Mouse (Mus musculus) limb, embryonic 15.5 days (tissue): Measurements from ENCODE around the gene Hoxa7. TPM values are rescaled to one million over a fixed set of nuclear protein-coding genes. Genes with fewer than 3 reads are reported as not detected.

Source experiments
- ATAC-seq: fragments of 200-750 bp; cut with Nextera tagmentation; 2 replicates; pipeline ENCODE4 v1.8.0; 2017; ENCODE audit warnings: low read depth, moderate TSS enrichment; ENCODE audit not compliant: insufficient number of reproducible peaks, low FRiP score, low TSS enrichment
- H3K27ac ChIP-seq: fragments of 300-500 bp; sonication (generic); 2 replicates; pipeline ENCODE4 v1.5.1; 2015; ENCODE audit warnings: moderate library complexity, mild to moderate bottlenecking, inconsistent platforms
- H3K27me3 ChIP-seq: fragments of 300-500 bp; sonication (generic); 2 replicates; pipeline ENCODE4 v1.6.1; 2015; ENCODE audit warnings: inconsistent platforms
- H3K36me3 ChIP-seq: fragments of 300-500 bp; sonication (generic); 2 replicates; pipeline ENCODE4 v1.6.1; 2015; ENCODE audit warnings: inconsistent platforms
- H3K4me1 ChIP-seq: fragments of 300-500 bp; sonication (generic); 2 replicates; pipeline ENCODE4 v1.6.1; 2015; ENCODE audit warnings: inconsistent platforms
- H3K4me2 ChIP-seq: fragments of 300-500 bp; sonication (generic); 2 replicates; pipeline ENCODE4 v1.6.1; 2015; ENCODE audit warnings: mild to moderate bottlenecking, inconsistent platforms
- H3K4me3 ChIP-seq: fragments of 300-500 bp; sonication (generic); 2 replicates; pipeline ENCODE4 v1.5.1; 2015; ENCODE audit warnings: mild to moderate bottlenecking, inconsistent platforms
- H3K9ac ChIP-seq: fragments of 300-500 bp; sonication (generic); 2 replicates; pipeline ENCODE4 v1.6.1; 2015; ENCODE audit warnings: inconsistent platforms
- H3K9me3 ChIP-seq: fragments of 300-500 bp; sonication (generic); 2 replicates; pipeline ENCODE4 v1.6.1; 2016; ENCODE audit warnings: inconsistent platforms
- WGBS: fragments of 180-500 bp; shearing (Covaris S2); methylation state at CpG from one replicate; pipeline ENCODE4 v1.1.7; 2015; 5-methylcytosine and 5-hydroxymethylcytosine counted together
- polyA plus RNA-seq: library from polyadenylated mRNA; unstranded; fragments of >200 nt; fragmentation: Nextera tagmentation; extraction: Ambion mirVana; gene quantifications from 2 replicates; pipeline ENCODE4 v1.2.1, GENCODE M21; 2015

Hoxa7 gene
- polyA plus RNA-seq, 1 experiment from 2014 or later = 12.0 TPM

DNA sequence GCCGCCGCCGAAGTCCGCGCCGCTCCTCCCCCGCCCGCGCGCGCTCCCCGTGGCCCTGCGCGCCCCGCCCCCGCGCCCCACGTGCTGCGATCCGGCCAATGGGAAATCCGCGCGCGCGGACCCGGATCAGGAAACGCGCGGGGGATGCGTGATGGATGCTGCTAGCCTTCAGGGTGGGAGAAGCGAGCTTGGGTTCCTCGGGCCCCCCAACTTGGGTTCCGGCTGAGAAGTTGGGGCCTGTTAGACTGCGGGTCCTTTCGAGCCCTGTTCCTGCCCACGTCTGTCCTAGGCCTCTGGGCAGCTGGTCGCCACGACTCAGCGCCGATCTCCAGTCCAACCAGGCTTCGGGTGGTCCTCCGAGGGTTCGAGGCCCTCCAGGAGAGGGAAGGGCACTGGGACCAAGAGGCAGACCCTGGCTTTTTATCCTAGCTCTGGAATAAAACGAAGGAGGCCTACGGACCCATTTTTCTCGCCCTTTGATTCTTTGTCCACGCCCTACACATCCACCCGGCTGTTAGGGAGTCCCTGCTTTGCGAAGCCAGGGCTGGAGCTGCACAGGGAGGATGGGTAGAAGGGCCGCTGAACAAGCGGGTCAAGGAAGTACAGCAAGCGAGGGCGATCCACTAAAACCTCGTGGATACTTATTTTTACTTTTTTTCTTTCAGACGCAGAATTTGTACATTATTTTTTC, 29.6 kb downstream of the Hoxa7 start:
- peak; percentile 68; the same call in 1 of the 2 replicates for ATAC-seq

DNA sequence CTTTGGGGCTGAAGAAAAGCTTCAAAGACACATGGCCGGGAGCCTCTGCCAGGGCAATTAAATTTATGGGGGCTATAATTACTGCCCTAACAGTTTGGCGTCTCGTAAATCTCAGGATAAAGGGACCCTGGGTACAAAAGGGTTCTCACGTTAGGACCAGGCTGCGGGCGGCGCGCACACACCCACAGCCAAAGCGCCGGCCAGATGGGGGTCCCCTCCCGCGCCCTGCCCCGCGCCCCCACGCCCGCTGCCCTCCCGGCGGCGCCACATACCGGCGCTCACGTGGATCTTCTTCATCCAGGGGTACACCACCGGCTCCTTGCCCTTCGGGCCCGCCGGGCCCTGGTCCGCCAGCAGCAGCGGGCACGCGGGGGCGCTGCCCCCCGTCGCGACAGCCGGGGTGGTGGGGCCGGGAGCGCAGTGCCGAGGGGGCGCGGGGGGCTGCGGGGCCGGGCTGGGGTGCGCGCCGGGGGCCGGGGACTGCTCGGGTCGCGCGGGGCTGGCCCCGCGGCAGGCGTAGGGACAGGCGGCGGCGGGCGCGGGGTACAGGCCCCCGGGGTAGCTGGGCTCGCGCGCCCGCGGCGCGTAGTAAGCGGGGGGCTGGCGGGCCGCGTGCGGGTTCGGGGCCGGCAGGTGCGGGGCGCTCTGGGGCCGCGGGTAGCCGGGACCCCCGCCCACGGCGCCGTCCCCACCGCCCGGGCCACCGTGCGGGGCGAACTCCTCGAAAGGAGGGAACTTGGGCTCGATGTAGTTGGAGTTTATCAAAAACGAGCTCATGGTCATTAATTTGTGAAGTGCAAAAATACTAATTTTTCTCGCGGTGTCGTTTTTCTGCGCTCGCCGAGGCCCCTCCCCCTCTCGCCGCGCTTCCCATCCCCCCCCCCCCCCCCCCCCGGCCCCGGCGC, 30.5 kb downstream of the Hoxa7 start, which contains the start of gene Hoxa4:
Gene Hoxa4, minus strand, starts transcription at position 848 of the 905 bp plus-strand sequence.
- Histone ChIP-seq H3K27me3 (peaks cover 84% of the 10 kb centered on the region), H3K4me3 (peak within 1 kb of the TSS; percentile 59), H3K36me3 (no peaks in the 10 kb centered on the region), H3K4me1 (peaks cover 24% of the 10 kb centered on the region), H3K27ac (peak within 1 kb of the TSS; percentile 43; the same call in 1 of the 2 replicates), H3K9me3 (no peaks in the 10 kb centered on the region), H3K4me2 (peak within 1 kb of the TSS; percentile 96), H3K9ac (peak within 1 kb of the TSS; percentile 48)
- 4% methylated on average over 50 of the region's 102 CpGs for WGBS
- ATAC-seq = no peak

More for the DNA sequence above, 29.6 kb downstream of the Hoxa7 start:
- WGBS = 2% methylated on average over 43 of the region's 55 CpGs
- Histone ChIP-seq H3K4me2 (peak overlapping the region; percentile 96), H3K36me3 (no peaks in the 10 kb centered on the region), H3K4me3 (peak overlapping the region; percentile 59), H3K9ac (peak overlapping the region; percentile 40), H3K9me3 (no peaks in the 10 kb centered on the region), H3K27me3 (peaks cover 84% of the 10 kb centered on the region), H3K27ac (peak overlapping the region; percentile 35; the same call in 1 of the 2 replicates), H3K4me1 (peaks cover 24% of the 10 kb centered on the region)

DNA sequence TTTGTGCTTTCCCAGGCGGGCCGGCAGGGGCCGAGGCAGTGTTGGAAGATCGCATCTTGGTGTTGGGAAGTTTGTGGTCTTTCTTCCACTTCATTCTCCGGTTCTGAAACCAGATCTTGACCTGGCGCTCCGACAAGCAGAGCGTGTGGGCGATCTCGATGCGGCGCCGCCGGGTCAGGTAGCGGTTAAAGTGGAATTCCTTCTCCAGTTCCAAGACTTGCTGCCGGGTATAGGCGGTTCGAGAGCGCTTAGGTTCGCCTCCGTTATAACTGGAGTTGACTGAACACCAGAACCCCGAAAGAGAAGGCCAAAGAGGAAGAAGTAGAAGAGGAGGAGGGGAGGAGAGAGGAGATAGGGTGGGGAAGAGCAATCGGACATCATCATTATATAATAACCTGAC, 31.2 kb downstream of the Hoxa7 start:
- Histone ChIP-seq H3K9me3 (no peaks in the 10 kb centered on the region), H3K4me2 (peak overlapping the region; percentile 96; the same call in 1 of the 2 replicates), H3K9ac (no peak overlapping the region), H3K27ac (no peak overlapping the region), H3K27me3 (peaks cover 87% of the 10 kb centered on the region), H3K4me3 (peak overlapping the region; percentile 59), H3K4me1 (peaks cover 26% of the 10 kb centered on the region), H3K36me3 (no peaks in the 10 kb centered on the region)
- 22% methylated on average over 23 of the region's 23 CpGs for WGBS
- ATAC-seq = no peak

DNA sequence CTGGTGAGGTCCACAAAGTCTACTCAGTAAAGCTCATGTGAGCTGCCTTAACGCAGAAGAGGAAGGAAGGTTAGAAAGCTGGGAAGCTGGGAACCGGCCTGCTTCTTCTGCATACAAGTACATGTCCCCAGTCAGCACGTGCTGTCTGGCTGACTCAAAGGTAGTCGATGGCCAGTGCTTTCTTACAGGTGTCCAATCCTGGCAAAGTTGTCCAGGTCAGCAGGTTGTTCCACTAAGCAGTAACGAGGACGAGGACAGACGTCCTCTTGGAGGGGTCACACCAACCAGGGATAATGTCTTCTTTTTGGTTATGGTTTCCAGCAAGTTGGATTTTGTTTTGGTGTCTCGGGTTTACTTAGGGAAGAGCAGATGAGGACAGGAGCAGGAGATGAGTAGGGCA, 31.7 kb downstream of the Hoxa7 start:
- ATAC-seq = no peak
- Histone ChIP-seq H3K4me2 (no peak overlapping the region), H3K27me3 (peaks cover 89% of the 10 kb centered on the region), H3K4me3 (no peak overlapping the region), H3K9me3 (no peaks in the 10 kb centered on the region), H3K27ac (no peak overlapping the region), H3K9ac (no peak overlapping the region), H3K4me1 (peaks cover 31% of the 10 kb centered on the region), H3K36me3 (no peaks in the 10 kb centered on the region)
- 54% methylated on average over 8 of the region's 8 CpGs for WGBS

DNA sequence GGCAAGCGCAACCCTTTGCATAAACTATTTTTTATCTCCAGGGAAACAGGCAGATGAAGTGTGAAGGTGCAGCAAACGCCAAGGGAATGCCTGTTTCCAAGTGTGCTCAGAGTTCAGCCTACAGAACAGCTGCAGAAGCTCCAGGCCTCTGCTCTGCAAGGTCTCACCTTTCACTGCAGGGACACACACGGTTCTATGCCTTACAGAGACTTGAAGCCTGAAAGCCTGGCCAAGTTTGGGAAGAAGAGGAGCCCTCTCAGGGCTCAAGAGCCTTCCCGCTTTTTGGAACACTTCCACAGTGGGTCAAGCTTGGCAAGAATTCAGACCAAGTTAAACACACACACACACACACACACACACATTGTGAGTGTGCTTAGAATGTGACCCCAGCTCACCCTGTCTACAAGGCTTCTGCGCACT, 32.5 kb downstream of the Hoxa7 start:
- 55% methylated on average over 5 of the region's 5 CpGs for WGBS
- H3K27me3 ChIP-seq = peaks cover 90% of the 10 kb centered on the region
- ATAC-seq = no peak

DNA sequence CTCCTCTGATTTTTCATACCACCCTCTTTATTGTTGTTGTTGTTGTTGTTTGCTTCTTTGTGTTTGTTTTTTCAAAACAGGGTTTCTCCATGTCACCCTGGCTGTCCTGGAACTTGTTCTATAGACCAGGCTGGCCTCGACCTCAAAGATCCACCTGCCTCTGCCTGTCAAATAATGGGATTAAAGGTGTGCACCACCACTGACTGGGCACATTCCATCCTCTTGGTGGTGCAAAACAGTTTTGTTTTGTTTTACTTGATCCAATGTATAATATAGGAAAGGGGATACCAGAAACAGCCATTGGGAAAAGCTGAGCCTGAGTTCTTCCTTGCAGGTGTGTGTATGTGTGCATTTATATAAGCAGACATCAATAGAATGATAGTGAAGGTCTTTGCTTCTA, 35.2 kb downstream of the Hoxa7 start:
- 70% methylated on average over 1 of the region's 1 CpGs for WGBS
- Histone ChIP-seq H3K4me1 (peaks cover 37% of the 10 kb centered on the region), H3K27ac (no peak overlapping the region), H3K4me2 (no peak overlapping the region), H3K36me3 (no peaks in the 10 kb centered on the region), H3K4me3 (no peak overlapping the region), H3K9ac (no peak overlapping the region), H3K27me3 (peaks cover 78% of the 10 kb centered on the region), H3K9me3 (no peaks in the 10 kb centered on the region)
- no peak for ATAC-seq

More for the DNA sequence above, 32.5 kb downstream of the Hoxa7 start:
- no peaks in the 10 kb centered on the region for H3K36me3 ChIP-seq
- H3K4me3 ChIP-seq = no peak overlapping the region
- peaks cover 37% of the 10 kb centered on the region for H3K4me1 ChIP-seq
- H3K27ac ChIP-seq = peak overlapping the region; percentile 27; the same call in 1 of the 2 replicates
- no peak overlapping the region for H3K4me2 ChIP-seq
- H3K9ac ChIP-seq = no peak overlapping the region
- H3K9me3 ChIP-seq = no peaks in the 10 kb centered on the region

DNA sequence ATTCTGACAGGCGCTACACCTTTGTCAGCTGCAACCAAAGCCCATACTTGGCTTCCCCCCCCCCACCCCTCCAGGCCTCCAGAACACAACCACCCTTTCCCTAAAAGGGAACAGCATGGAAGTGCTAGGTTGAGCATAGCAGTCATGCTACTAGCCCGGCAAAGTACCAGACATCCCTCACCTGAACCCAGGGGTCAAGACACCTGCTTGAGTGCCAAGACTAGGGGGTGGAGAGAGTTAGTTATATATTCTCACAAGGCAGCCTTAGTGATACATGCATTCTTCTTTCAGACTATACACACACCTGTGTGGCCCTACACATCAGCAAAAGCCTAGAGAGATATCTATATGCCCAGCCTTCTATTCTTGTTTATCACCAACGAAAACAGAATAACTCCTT, 35.8 kb downstream of the Hoxa7 start:
- H3K4me1 ChIP-seq = peaks cover 30% of the 10 kb centered on the region
- 48% methylated on average over 3 of the region's 3 CpGs for WGBS
- no peaks in the 10 kb centered on the region for H3K36me3 ChIP-seq
- ATAC-seq = no peak
- no peak overlapping the region for H3K4me3 ChIP-seq
- peaks cover 79% of the 10 kb centered on the region for H3K27me3 ChIP-seq
- H3K9me3 ChIP-seq = no peaks in the 10 kb centered on the region
- no peak overlapping the region for H3K27ac ChIP-seq
- no peak overlapping the region for H3K9ac ChIP-seq
- H3K4me2 ChIP-seq = no peak overlapping the region

DNA sequence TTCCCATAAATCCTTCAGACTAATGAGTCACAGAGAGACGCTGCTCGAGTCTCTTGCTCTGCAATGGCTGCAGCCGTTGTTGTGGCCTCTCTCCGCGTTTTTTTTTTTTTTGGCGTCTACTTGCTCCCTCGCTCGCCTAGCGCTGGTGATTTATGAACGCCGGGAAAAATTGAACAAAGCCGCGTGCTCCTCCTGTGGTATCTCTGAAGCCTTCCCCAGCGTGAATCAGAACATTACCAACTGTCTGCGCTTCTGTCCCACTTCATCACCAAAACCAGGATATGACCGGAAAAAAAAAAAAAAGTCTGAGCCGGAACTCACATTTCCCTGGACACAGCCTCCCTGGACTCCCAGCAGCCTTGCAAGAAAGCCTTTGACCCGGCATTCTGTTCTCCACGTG, 36.4 kb downstream of the Hoxa7 start:
- Histone ChIP-seq H3K27me3 (peaks cover 79% of the 10 kb centered on the region), H3K4me3 (no peak overlapping the region), H3K9me3 (no peaks in the 10 kb centered on the region), H3K4me1 (peaks cover 24% of the 10 kb centered on the region; the same call in 1 of the 2 replicates), H3K9ac (no peak overlapping the region), H3K36me3 (no peaks in the 10 kb centered on the region), H3K4me2 (0 out of 2 replicates have a peak overlapping the region, but pooled peaks have one; percentile 14), H3K27ac (no peak overlapping the region)
- WGBS = 12% methylated on average over 19 of the region's 19 CpGs
- ATAC-seq = no peak

DNA sequence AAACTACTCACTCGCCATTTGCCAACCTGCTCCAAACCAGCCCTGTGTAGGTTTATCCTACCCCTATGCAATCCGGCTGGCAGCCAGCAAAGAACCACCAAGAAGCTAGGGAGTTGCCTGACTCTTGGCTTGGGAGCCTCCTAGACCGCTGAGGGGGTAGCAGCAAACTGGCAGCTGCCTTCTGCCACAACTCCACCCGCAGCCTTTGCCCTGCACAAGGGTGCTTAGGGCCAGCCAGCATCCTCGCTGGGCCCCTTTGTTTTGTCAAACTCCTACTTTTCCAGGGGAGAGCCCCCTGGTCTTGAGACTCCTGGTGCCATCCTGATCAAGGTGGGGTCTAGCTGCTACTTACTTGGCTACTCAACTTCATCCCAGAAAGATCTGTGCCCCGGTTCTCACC, 37.0 kb downstream of the Hoxa7 start:
- no peak overlapping the region for H3K9ac ChIP-seq

DNA sequence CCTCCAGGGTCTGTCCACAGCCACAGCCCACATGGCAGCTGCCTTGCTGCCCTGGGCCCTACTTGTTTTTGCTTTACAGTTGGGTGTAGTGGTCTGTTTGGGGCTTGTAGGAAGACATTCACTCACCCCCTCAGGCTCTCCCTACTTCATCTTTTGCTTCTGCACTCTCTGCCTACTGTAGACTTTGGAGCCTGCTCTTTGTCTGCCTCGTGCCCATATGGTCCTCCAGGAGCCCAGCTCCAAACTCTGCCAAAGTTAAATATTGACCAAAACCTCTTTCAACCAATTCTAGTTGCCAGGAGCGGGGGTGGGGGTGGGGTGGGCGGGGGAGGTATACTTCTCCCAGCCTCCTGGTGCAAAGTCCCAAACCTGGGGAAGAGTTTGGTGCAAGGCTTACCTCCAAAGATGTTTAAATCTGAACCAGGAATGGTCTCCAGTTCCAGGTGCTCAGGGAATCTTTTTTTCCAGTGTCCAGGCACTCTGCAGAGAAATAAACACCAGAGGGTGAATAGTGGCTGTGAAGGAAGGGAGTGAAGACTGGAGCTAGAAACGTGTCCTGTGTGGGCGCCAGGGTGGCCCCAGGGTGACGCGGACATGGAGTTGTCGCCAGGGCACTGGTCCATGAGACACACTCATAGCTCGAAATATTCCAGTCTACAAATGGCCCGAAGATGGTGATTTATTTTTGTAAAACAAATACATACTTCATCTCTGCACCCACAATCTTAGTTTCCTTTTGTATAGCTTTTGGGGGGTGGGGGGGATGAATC, 38.2 kb downstream of the Hoxa7 start:
- 46% methylated on average over 10 of the region's 10 CpGs for WGBS
- peaks cover 80% of the 10 kb centered on the region for H3K27me3 ChIP-seq

More for the DNA sequence above, 37.0 kb downstream of the Hoxa7 start:
- H3K27ac ChIP-seq = no peak overlapping the region
- H3K9me3 ChIP-seq = no peaks in the 10 kb centered on the region
- H3K36me3 ChIP-seq = no peaks in the 10 kb centered on the region
- no peak for ATAC-seq
- H3K4me2 ChIP-seq = no peak overlapping the region
- no peak overlapping the region for H3K4me3 ChIP-seq
- 44% methylated on average over 6 of the region's 6 CpGs for WGBS
- H3K4me1 ChIP-seq = peaks cover 22% of the 10 kb centered on the region; the same call in 1 of the 2 replicates
- peaks cover 79% of the 10 kb centered on the region for H3K27me3 ChIP-seq

DNA sequence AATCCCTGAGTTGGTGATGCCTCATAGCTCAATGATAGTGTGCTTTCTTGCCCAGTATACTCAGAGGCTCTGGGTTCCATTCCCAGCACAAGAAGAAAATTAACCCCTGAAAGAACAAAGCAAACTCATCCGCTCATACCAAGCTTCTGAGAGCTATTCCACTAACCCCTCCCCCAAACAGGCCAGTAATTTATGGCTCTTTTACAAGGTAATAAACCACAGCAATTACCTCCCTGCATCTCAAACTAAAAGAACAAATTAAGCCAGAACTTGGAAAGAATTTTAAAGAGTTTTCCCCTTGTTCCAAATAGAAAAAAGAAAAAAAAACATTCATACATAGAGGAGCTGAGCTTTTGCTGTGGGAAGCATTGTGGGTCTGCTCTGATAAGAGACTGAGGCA, 38.9 kb downstream of the Hoxa7 start:
- Histone ChIP-seq H3K4me1 (peaks cover 28% of the 10 kb centered on the region; the same call in 1 of the 2 replicates), H3K4me2 (no peak overlapping the region), H3K9me3 (no peaks in the 10 kb centered on the region), H3K4me3 (no peak overlapping the region), H3K9ac (no peak overlapping the region), H3K27ac (no peak overlapping the region), H3K36me3 (no peaks in the 10 kb centered on the region), H3K27me3 (peaks cover 78% of the 10 kb centered on the region)
- 57% methylated on average over 1 of the region's 1 CpGs for WGBS
- ATAC-seq = no peak

More for the DNA sequence above, 38.2 kb downstream of the Hoxa7 start:
- no peak for ATAC-seq
- H3K4me3 ChIP-seq = no peak overlapping the region
- no peak overlapping the region for H3K27ac ChIP-seq
- H3K4me1 ChIP-seq = peaks cover 26% of the 10 kb centered on the region; the same call in 1 of the 2 replicates
- no peak overlapping the region for H3K4me2 ChIP-seq
- H3K9ac ChIP-seq = no peak overlapping the region
- H3K36me3 ChIP-seq = no peaks in the 10 kb centered on the region
- no peaks in the 10 kb centered on the region for H3K9me3 ChIP-seq
